Mouse (Mus musculus): ENCODE measurements around the gene Vmac.

Gene Vmac

GRCm38 (mm10) chr17:56693395-56693794 is 24.4 kb downstream of the Vmac start:
- intact Hi-C loops (cut with DNase I): no loop called here

DNA sequence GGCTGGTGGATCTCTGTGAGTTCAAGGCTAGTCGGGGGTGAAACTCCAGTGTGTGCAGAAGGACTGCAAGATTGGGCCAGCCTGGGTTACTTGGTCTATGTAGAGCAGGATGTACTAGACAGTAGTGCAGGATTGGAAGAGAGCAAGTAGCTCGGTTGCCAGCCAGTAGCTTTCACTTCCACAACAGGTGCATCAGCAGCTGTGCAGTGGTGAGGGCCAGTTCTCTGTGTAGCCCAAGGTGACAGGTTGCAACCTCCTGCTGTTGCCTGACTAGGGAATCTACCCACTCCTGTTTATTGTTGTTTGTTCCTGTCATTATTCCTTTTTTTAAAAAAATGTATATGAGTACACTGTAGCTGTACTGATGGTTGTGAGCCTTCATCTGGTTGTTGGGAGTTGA is 29.1 kb downstream of the Vmac start:
- intact Hi-C loops (cut with DNase I): no loop called here

DNA sequence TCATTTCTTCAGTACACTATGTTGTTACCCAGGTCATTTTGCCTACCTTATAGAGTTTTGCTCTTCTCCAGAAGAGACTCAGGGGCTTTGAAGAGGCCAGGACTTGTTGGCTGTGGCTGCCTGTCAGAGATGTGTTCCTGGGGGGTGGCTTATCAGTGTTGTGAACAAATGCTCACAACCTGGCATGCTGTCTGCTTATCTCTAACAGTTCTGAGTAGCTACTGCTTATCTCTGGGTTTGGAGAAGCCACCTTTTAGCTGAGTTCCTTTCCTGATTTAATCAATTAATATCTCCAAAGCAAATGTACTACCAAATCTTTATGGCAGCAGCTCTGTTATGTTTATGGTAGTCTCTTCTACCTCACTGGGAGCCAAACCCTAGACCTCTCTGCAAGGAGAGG is 29.8 kb downstream of the Vmac start:
- intact Hi-C loops (cut with DNase I): no loop called here

- intact Hi-C loops (cut with DNase I): no loop called here
These were observed 31.0 kb downstream of the Vmac start for GRCm38 (mm10) chr17:56686801-56687200.

DNA sequence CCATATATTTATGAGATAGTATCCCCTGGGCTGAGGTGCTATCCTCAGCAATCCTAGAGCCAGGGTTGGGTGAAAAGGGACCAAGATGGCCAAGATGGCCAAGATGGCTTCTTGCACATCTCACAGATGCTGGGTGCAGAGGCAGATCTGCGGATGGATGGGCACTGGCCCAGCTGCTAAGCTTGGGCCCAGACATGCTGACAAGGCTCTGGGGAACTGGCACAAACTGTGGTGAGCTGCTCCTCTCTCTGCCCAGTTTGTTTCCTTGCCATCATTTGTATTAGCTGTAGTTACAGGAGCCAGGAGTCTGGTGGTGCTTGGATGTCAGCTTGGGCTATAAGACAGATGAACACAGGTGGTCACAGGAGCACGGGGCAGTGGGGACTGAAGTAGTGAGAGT is 33.2 kb downstream of the Vmac start:
- intact Hi-C loops (cut with DNase I): loop anchor here (5.0 kb wide), 1 partner anchor 73 kb away; the partner anchor contains the start of gene Nrtn

- intact Hi-C loops (cut with DNase I): loop anchor here (5.0 kb wide), 1 partner anchor 74 kb away; the partner anchor contains the start of gene Nrtn
These were observed 34.2 kb downstream of the Vmac start for GRCm38 (mm10) chr17:56683546-56684140.

GRCm38 (mm10) chr17:56682880-56683279 is 34.9 kb downstream of the Vmac start:
- intact Hi-C loops (cut with DNase I): loop anchor here (5.0 kb wide), 1 partner anchor 74 kb away; the partner anchor contains the start of gene Nrtn

DNA sequence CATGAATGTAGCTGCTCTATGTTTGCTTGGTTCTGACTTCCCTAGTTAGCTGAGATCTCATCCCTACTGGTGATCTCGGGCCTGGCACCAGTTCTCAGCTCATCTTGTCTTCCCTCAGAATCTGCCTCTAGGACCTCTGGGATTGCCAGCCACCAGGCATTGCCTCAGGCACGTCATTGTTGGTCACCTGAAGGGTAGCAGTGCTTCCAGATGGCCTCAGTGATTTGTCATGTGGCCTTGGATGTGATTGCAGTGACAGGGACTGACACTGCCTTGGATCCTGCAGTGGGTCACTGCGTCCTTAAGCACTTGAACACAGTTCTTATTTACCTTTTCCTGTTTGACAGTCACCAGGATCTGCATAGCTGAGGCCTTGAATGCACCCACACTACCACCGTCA is 36.0 kb downstream of the Vmac start:
- intact Hi-C loops (cut with DNase I): loop anchor here (5.0 kb wide), 1 partner anchor 76 kb away; the partner anchor contains the start of gene Nrtn

DNA sequence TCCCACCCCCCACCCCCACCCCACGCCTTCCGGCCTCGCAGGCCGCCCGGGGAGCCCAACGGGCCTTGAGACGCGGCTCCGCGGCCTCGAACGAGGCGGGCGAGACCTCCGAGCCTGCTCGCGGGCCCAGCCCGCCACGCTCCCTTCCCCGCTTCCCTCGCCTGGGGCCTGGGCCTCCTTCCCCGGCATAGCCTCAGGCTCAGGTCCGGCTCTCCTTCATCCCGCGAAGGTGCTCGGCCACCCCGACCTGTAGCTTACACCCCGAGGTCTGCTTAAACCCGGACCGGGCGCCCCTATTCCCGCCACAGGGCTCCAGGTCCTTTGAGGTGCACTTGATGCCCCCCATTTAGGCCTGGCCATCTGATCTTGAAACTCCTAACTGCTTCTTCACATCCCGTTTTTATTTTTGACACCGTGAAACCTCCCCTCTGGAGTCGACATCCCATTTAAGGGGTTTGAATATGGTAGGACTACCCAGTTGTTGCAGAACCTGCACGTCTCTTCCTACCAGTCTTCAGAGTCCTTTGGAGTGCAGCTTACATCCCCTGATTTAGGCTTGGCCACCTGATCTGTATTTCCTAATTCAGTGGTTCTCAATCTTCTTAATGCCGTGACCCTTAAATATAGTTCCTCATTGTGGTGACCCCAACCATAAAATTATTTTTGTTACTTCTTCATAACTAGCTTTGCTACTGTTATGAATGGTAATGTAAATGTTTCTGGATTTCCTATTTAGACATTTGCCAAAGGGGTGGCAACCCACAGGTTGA is 44.0 kb downstream of the Vmac start:
- intact Hi-C loops (cut with DNase I): no loop called here

DNA sequence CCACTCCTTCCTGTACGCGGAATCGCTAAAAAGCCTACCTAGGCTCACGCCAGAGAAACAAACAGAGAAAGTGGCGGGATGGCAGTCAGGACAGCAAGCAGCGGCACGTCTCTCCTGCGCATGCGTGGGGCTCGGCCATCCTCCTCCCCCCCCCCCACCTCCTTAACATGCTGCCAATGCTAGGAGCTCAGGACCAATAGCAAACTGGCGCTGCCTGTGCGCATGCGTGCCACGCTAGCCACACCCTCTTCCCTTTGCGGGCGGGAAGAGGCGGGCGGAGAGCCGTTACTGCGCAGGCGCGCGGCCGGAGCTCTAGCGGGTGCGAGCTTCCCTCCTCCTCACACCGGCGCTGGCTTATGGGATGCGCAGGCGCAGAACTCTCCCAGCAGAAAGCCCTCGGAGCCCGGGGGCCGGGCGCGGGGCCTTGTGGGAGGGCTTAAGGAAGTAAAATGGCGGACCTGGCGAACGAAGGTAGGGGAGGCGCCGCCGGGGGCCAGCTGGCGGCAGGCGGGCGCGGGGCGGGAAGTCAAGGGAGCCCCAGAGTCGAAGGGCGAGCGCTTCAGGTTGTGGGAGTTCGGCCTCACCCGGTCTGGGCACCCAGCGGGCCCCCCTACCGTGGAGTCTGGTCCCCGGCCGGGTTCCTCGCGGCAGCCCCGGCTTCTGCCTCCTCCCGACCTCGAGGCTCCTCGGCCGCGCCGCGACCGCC is 44.7 kb downstream of the Vmac start, which contains the start of gene Ranbp3:
Ranbp3 (plus strand) TSS at position 354 of the 706 bp plus-strand sequence.
- intact Hi-C loops (cut with DNase I): no loop called here

- intact Hi-C loops (cut with DNase I): loop anchor here (5.0 to 10.0 kb wide), 3 partner anchors 57 to 315 kb away; partner anchors contain the start of gene Rpl36
These were observed 48.1 kb downstream of the Vmac start for GRCm38 (mm10) chr17:56669766-56670165.

- intact Hi-C loops (cut with DNase I): loop anchor here (5.0 to 10.0 kb wide), 3 partner anchors 56 to 314 kb away; partner anchors contain the start of gene Rpl36
These were observed 49.3 kb downstream of the Vmac start for GRCm38 (mm10) chr17:56668384-56669144.

- intact Hi-C loops (cut with DNase I): loop anchor here (5.0 to 10.0 kb wide), 3 partner anchors 55 to 313 kb away; partner anchors contain the start of gene Rpl36
These were observed 50.2 kb downstream of the Vmac start for GRCm38 (mm10) chr17:56667591-56667990.

- intact Hi-C loops (cut with DNase I): loop anchor here (5.0 to 10.0 kb wide), 3 partner anchors 54 to 312 kb away; partner anchors contain the start of gene Rpl36
These were observed 51.4 kb downstream of the Vmac start for GRCm38 (mm10) chr17:56666384-56666783.

DNA sequence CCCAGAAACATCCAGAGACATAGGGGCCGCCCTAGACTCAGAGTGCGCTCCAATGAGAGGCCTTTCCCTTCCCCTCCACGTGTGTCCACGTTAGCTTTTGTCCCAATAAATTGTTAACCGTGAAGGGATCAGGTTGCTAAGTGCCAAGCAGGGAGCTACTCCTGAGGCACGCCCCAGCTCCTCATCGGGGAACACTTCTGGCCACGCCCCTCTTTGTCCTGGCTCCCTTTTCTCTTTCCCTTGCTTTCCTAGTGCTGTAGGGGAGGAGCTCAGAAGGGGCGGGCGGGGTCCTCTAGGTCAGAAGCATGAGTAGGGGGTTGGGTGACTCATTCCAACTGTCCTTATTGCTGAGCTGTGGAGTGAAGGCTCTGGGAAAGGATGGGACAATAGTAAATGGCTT is 53.5 kb downstream of the Vmac start:
- intact Hi-C loops (cut with DNase I): loop anchor here (10.0 kb wide), 1 partner anchor 310 kb away; no protein-coding TSS in a partner anchor
